Mouse (Mus musculus) liver, embryonic 14.5 days (tissue): Measurements from ENCODE around the gene Nhlrc4.

Experiments
- CTCF ChIP-seq: IDR thresholded peaks from 2 replicates; pipeline ENCODE4 v1.5.1; 2016; ENCODE audit warnings: antibody characterized with exemption, low read depth, control low read depth
- EP300 ChIP-seq: IDR thresholded peaks from 2 replicates; pipeline ENCODE4 v1.6.1; 2016; ENCODE audit warnings: antibody characterized with exemption, low read depth

GRCm38 (mm10) chr17:25946349-25946748 lies 1.6 kb upstream of the Nhlrc4 start:
- TF ChIP-seq EP300 (peak; percentile 64), CTCF (no peak)
